Mouse (Mus musculus): ENCODE measurements around the gene Dock10. TPM values are rescaled to one million over a fixed set of nuclear protein-coding genes. Genes with fewer than 3 reads are reported as not detected.

The Dock10 gene
- polyA plus RNA-seq, 2 experiments = 3.5 to 3.6 TPM

GRCm38 (mm10) chr1:80459923-80460322 lies 298.4 kb downstream of the Dock10 start:
- H3K36me3 ChIP-seq (replicated peaks; ENCODE audit: control insufficient read depth, insufficient read depth, low read depth) = no peaks in the 10 kb centered on the region
- ATAC-seq (ENCODE audit: insufficient read depth) (no peak), DNase-seq (ENCODE audit: low read depth in 3 of 3, low spot score in 3 of 3) (no peak)
- 59% methylated on average over 1 of the region's 1 CpGs for WGBS (ENCODE audit: insufficient replicate concordance)
- TF ChIP-seq CTCF (IDR thresholded peaks at IDR 0.05; ENCODE audit: low read depth) (no peak), EP300 (IDR thresholded peaks at IDR 0.05; ENCODE audit: low read depth) (no peak)
- no peaks in the 10 kb centered on the region for H3K4me1 ChIP-seq (replicated peaks; ENCODE audit: control insufficient read depth in 2 of 2, insufficient read depth in 2 of 2, low read length in 1 of 2)
- no peak overlapping the region for H3K4me2 ChIP-seq (ENCODE audit: low read depth)
- no peak overlapping the region for H3K27ac ChIP-seq
- no peaks in the 10 kb centered on the region for H3K9me3 ChIP-seq (ENCODE audit: control insufficient read depth, low read length)
- no peaks in the 10 kb centered on the region for H3K27me3 ChIP-seq (ENCODE audit: control insufficient read depth, insufficient read depth, low read length)
- no peak overlapping the region for H3K4me3 ChIP-seq (ENCODE audit: insufficient read depth in 1 of 2, low read depth in 2 of 2, low read length in 2 of 2)
- H3K9ac ChIP-seq (replicated peaks) = no peak overlapping the region

GRCm38 (mm10) chr1:80459477-80459876 lies 298.9 kb downstream of the Dock10 start:
- ATAC-seq (ENCODE audit: insufficient read depth) = no peak
- Histone ChIP-seq H3K36me3 (replicated peaks; ENCODE audit: control insufficient read depth, insufficient read depth, low read depth) (no peaks in the 10 kb centered on the region), H3K9ac (replicated peaks) (no peak overlapping the region), H3K9me3 (ENCODE audit: control insufficient read depth, low read length) (no peaks in the 10 kb centered on the region), H3K4me1 (replicated peaks; ENCODE audit: control insufficient read depth in 2 of 2, insufficient read depth in 2 of 2, low read length in 1 of 2) (no peaks in the 10 kb centered on the region), H3K4me3 (ENCODE audit: insufficient read depth in 1 of 2, low read depth in 2 of 2, low read length in 2 of 2) (no peak overlapping the region), H3K27me3 (ENCODE audit: control insufficient read depth, insufficient read depth, low read length) (no peaks in the 10 kb centered on the region), H3K27ac (no peak overlapping the region), H3K4me2 (ENCODE audit: low read depth) (no peak overlapping the region)
- TF ChIP-seq EP300 (IDR thresholded peaks at IDR 0.05; ENCODE audit: low read depth) (no peak), CTCF (IDR thresholded peaks at IDR 0.05; ENCODE audit: low read depth) (no peak)
- DNase-seq (ENCODE audit: low read depth in 3 of 3, low spot score in 3 of 3) = no peak

GRCm38 (mm10) chr1:80453971-80454370 lies 304.4 kb downstream of the Dock10 start:
- no peak for TF ChIP-seq EP300 (IDR thresholded peaks at IDR 0.05; ENCODE audit: low read depth)
- Histone ChIP-seq H3K36me3 (replicated peaks; ENCODE audit: control insufficient read depth, insufficient read depth, low read depth) (no peaks in the 10 kb centered on the region), H3K4me2 (ENCODE audit: low read depth) (no peak overlapping the region), H3K4me1 (replicated peaks; ENCODE audit: control insufficient read depth in 2 of 2, insufficient read depth in 2 of 2, low read length in 1 of 2) (no peaks in the 10 kb centered on the region), H3K9ac (replicated peaks) (no peak overlapping the region), H3K9me3 (ENCODE audit: control insufficient read depth, low read length) (no peaks in the 10 kb centered on the region), H3K27ac (no peak overlapping the region), H3K27me3 (ENCODE audit: control insufficient read depth, insufficient read depth, low read length) (no peaks in the 10 kb centered on the region), H3K4me3 (ENCODE audit: insufficient read depth in 1 of 2, low read depth in 2 of 2, low read length in 2 of 2) (no peak overlapping the region)
- ATAC-seq (ENCODE audit: insufficient read depth) (no peak), DNase-seq (ENCODE audit: low read depth in 3 of 3, low spot score in 3 of 3) (peak in 1 of 3 experiments; percentile 2)
- WGBS (ENCODE audit: insufficient replicate concordance) = 31% methylated on average over 2 of the region's 2 CpGs

GRCm38 (mm10) chr1:80451914-80452549 lies 306.3 kb downstream of the Dock10 start:
- ATAC-seq (ENCODE audit: insufficient read depth) (no peak), DNase-seq (ENCODE audit: low read depth in 3 of 3, low spot score in 3 of 3) (no peak)
- Histone ChIP-seq H3K4me3 (ENCODE audit: insufficient read depth in 1 of 2, low read depth in 2 of 2, low read length in 2 of 2) (no peak overlapping the region), H3K27ac (no peak overlapping the region), H3K4me1 (replicated peaks; ENCODE audit: control insufficient read depth in 2 of 2, insufficient read depth in 2 of 2, low read length in 1 of 2) (peaks cover 0 to 1% of the 10 kb centered on the region in 2 experiments; a peak in 1 of 4 replicates), H3K36me3 (replicated peaks; ENCODE audit: control insufficient read depth, insufficient read depth, low read depth) (no peaks in the 10 kb centered on the region), H3K27me3 (ENCODE audit: control insufficient read depth, insufficient read depth, low read length) (no peaks in the 10 kb centered on the region), H3K9me3 (ENCODE audit: control insufficient read depth, low read length) (no peaks in the 10 kb centered on the region), H3K9ac (replicated peaks) (no peak overlapping the region), H3K4me2 (ENCODE audit: low read depth) (no peak overlapping the region)
- WGBS (ENCODE audit: insufficient replicate concordance) = 11% methylated on average over 1 of the region's 1 CpGs
- TF ChIP-seq EP300 (IDR thresholded peaks at IDR 0.05; ENCODE audit: low read depth) = no peak
- no peak for TF ChIP-seq CTCF (IDR thresholded peaks at IDR 0.05; ENCODE audit: low read depth)
